Mouse (Mus musculus) MEL (cell line): ENCODE data around the gene Pitpnc1. TPM values are rescaled to one million over a fixed set of nuclear protein-coding genes. Genes with fewer than 3 reads are reported as not detected.

Experiments used
- DNase-seq: peaks from one replicate; pipeline ENCODE4 v3.0.0; 2011; ENCODE audit warnings: low read depth, low spot score
- H3K27ac ChIP-seq: 2 replicates; pipeline ENCODE4 v1.5.1; 2012; ENCODE audit warnings: low read depth, mild to moderate bottlenecking, control low read depth, low read length, moderate library complexity; ENCODE audit not compliant: control insufficient read depth
- H3K27me3 ChIP-seq, 2 experiments: fragments of 150-350 bp in 1 of 2; sonication (generic) in 1 of 2; 2 replicates each; pipeline ENCODE4 v1.6.1; 2012; ENCODE audit warnings: low read length in 2 of 2, mild to moderate bottlenecking in 2 of 2, improper control_type of control experiment in 1 of 2, moderate library complexity in 1 of 2; ENCODE audit not compliant: insufficient read depth in 2 of 2, control insufficient read depth in 1 of 2
- H3K36me3 ChIP-seq, 2 experiments: 2 replicates each; pipeline ENCODE4 v1.6.1; 2012 to 2014; ENCODE audit warnings: low read length in 2 of 2, improper control_type of control experiment in 1 of 2, inconsistent platforms in 1 of 2, mild to moderate bottlenecking in 1 of 2; ENCODE audit not compliant: insufficient read depth in 2 of 2, control insufficient read depth in 1 of 2
- H3K4me1 ChIP-seq, 2 experiments: fragments of 150-350 bp in 1 of 2; sonication (generic) in 1 of 2; 2 replicates each; pipeline ENCODE4 v1.6.1; 2012; ENCODE audit warnings: low read length in 2 of 2, improper control_type of control experiment in 1 of 2, mild to moderate bottlenecking in 1 of 2; ENCODE audit not compliant: insufficient read depth in 2 of 2, control insufficient read depth in 1 of 2
- H3K4me3 ChIP-seq, 2 experiments: fragments of 150-350 bp in 1 of 2; sonication (generic) in 1 of 2; 2 replicates each; pipeline ENCODE4 v1.5.1; 2012; ENCODE audit warnings: low read depth in 2 of 2, low read length in 2 of 2, mild to moderate bottlenecking in 2 of 2, moderate library complexity in 2 of 2, control low read depth in 1 of 2, improper control_type of control experiment in 1 of 2; ENCODE audit not compliant: control insufficient read depth in 1 of 2, insufficient read depth in 1 of 2
- H3K79me2 ChIP-seq: 2 replicates; pipeline ENCODE4 v1.6.1; 2012; ENCODE audit warnings: mild to moderate bottlenecking, low read length, moderate library complexity; ENCODE audit not compliant: control insufficient read depth, poor library complexity, insufficient read depth
- H3K9ac ChIP-seq: 2 replicates; pipeline ENCODE4 v1.6.1; 2012; ENCODE audit warnings: low read depth, mild to moderate bottlenecking, control low read depth, low read length, moderate library complexity; ENCODE audit not compliant: control insufficient read depth, poor library complexity, severe bottlenecking
- H3K9me3 ChIP-seq: fragments of 150-350 bp; sonication (generic); replicated peaks from 2 replicates; pipeline ENCODE4 v1.6.1; 2012; ENCODE audit warnings: mild to moderate bottlenecking, low read length, improper control_type of control experiment, moderate library complexity; ENCODE audit not compliant: insufficient read depth
- BHLHE40 ChIP-seq: IDR thresholded peaks from 2 replicates; pipeline ENCODE4 v1.6.1; 2012; ENCODE audit warnings: low read depth, mild to moderate bottlenecking, inconsistent platforms, low read length, improper control_type of control experiment, borderline replicate concordance
- CHD2 ChIP-seq: IDR thresholded peaks from 2 replicates; pipeline ENCODE4 v1.6.1; 2011; ENCODE audit warnings: low read length, improper control_type of control experiment
- CTCF ChIP-seq, 3 experiments: IDR thresholded peaks in 2 of 3; conservative IDR thresholded peaks in 1 of 3; 2 replicates each; pipeline ENCODE4 v1.5.1; 2011 to 2012; ENCODE audit warnings: low read length in 3 of 3, low read depth in 2 of 3, mild to moderate bottlenecking in 2 of 3, improper control_type of control experiment in 1 of 3, inconsistent platforms in 1 of 3, mixed read lengths in 1 of 3, moderate library complexity in 1 of 3; ENCODE audit not compliant: control insufficient read depth in 1 of 3, insufficient read depth in 1 of 3, poor library complexity in 1 of 3, severe bottlenecking in 1 of 3
- E2F4 ChIP-seq: IDR thresholded peaks from 2 replicates; pipeline ENCODE4 v1.6.1; 2011; ENCODE audit warnings: low read depth, low read length, improper control_type of control experiment, borderline replicate concordance
- MAFK ChIP-seq: IDR thresholded peaks from 2 replicates; pipeline ENCODE4 v1.6.1; 2011; ENCODE audit warnings: low read depth, mild to moderate bottlenecking, low read length, improper control_type of control experiment, borderline replicate concordance
- MEF2A ChIP-seq: IDR thresholded peaks from 2 replicates; pipeline ENCODE4 v1.6.1; 2014; ENCODE audit warnings: low read depth, mild to moderate bottlenecking, inconsistent platforms, low read length, improper control_type of control experiment; ENCODE audit not compliant: poor library complexity, insufficient replicate concordance, severe bottlenecking; ENCODE audit errors: extremely low read depth
- RAD21 ChIP-seq: IDR thresholded peaks from 2 replicates; pipeline ENCODE4 v1.6.1; 2011; ENCODE audit warnings: mild to moderate bottlenecking, low read depth, low read length, improper control_type of control experiment
- SIN3A ChIP-seq: IDR thresholded peaks from 2 replicates; pipeline ENCODE4 v1.6.1; 2012; ENCODE audit warnings: low read length, improper control_type of control experiment, inconsistent platforms
- SMC3 ChIP-seq: IDR thresholded peaks from 2 replicates; pipeline ENCODE4 v1.6.1; 2011; ENCODE audit warnings: low read depth, low read length, improper control_type of control experiment
- TBP ChIP-seq: IDR thresholded peaks from 2 replicates; pipeline ENCODE4 v1.8.0; 2011; ENCODE audit warnings: low read depth, low read length, improper control_type of control experiment
- ZC3H11A ChIP-seq: IDR thresholded peaks from 2 replicates; pipeline ENCODE4 v1.6.1; 2012; ENCODE audit warnings: low read depth, mild to moderate bottlenecking, inconsistent platforms, low read length, improper control_type of control experiment
- ZNF384 ChIP-seq: IDR thresholded peaks from 2 replicates; pipeline ENCODE4 v1.6.1; 2012; ENCODE audit warnings: low read depth, mild to moderate bottlenecking, inconsistent platforms, low read length, improper control_type of control experiment
- polyA plus RNA-seq, 2 experiments: library from polyadenylated mRNA; stranded (reverse) in 1 of 2; unstranded in 1 of 2; fragments of >175 nt in 1 of 2; fragments of >200 nt in 1 of 2; gene quantifications; 2 replicates each; pipeline versions ENCODE4 v1.2.1 to v1.2.4; 2012; ENCODE audit warnings: low replicate concordance in 2 of 2, low read depth in 1 of 2; ENCODE audit not compliant: insufficient read length in 2 of 2, insufficient read depth in 1 of 2, missing spikeins in 1 of 2
- total RNA-seq: library from RNA; depleted of rRNA; stranded (reverse); fragments of 300-350 nt; gene quantifications from 2 replicates; pipeline ENCODE4 v1.2.3, GENCODE M21; 2012; rRNA removed

Gene Pitpnc1
- total and polyA plus RNA-seq, 3 experiments = 19.3 to 25.3 TPM; not detected in 1

DNA sequence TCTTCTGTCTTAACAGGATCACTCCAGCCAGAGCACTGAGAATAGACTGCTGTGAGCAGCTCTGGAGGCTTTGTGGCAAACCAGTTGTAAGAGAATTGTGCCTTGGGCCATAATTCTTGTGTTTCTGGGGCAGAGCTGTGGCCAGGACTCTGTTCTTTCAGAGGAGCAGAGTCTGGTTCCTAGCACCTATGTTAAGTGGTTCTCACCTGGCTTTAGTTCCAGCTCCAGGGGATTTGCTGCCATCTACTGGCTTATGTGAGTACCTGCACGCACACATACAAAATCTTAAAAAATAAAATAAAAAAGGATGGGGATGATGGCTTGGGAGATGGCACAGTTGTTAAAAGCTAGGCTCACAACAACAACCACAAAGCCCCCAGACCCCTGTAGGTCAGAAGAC is 311.5 kb downstream of the Pitpnc1 start:
- H3K4me1 ChIP-seq = peaks cover 0 to 6% of the 10 kb centered on the region in 2 experiments; a peak in 1 of 4 replicates
- no peaks in the 10 kb centered on the region for H3K9me3 ChIP-seq
- no peaks in the 10 kb centered on the region for H3K27me3 ChIP-seq
- peak; percentile 81 for DNase-seq
- TF ChIP-seq BHLHE40 (no peak), CHD2 (no peak), RAD21 (peak; percentile 83), ZNF384 (peak; percentile 49), MAFK (no peak), SMC3 (peak; percentile 60), CTCF (IDR thresholded peaks at IDR 0.05 in 2 of 3, conservative IDR thresholded peaks at IDR 0.05 in 1 of 3; ENCODE audit: control insufficient read depth in 1 of 3, insufficient read depth in 1 of 3, low read depth in 2 of 3, low read length in 3 of 3, poor library complexity in 1 of 3, severe bottlenecking in 1 of 3) (peak; percentile 76 to 91 (median 81)), SIN3A (0 out of 2 replicates have a peak, but pooled peaks have one; percentile 25), TBP (0 out of 2 replicates have a peak, but pooled peaks have one; percentile 12), MEF2A (no peak), ZC3H11A (peak; percentile 45), E2F4 (no peak)
- H3K36me3 ChIP-seq = no peaks in the 10 kb centered on the region; a peak in 1 of 4 replicates
- no peak overlapping the region for H3K27ac ChIP-seq
- no peak overlapping the region for H3K9ac ChIP-seq
- no peak overlapping the region for H3K4me3 ChIP-seq
- H3K79me2 ChIP-seq = no peaks in the 10 kb centered on the region

Other genes starting within 250 kb of the Pitpnc1 start
- gene Psmd12, start 8.8 kb upstream of the Pitpnc1 start, total RNA-seq = 149 and 173 TPM in 2 replicates
- gene Psmd12, start 8.8 kb upstream of the Pitpnc1 start, polyA plus RNA-seq = 100 to 1,000 TPM; 139 to 437 TPM
- gene Helz, start 77.2 kb upstream of the Pitpnc1 start, total RNA-seq = 15.1 and 16.0 TPM in 2 replicates
- gene Helz, start 77.2 kb upstream of the Pitpnc1 start, polyA plus RNA-seq = 10 to 100 TPM; 39.9 to 41.0 TPM
- gene Cacng1, start 245.8 kb upstream of the Pitpnc1 start, total RNA-seq = not detected in 2 replicates
- not detected for gene Cacng1, start 245.8 kb upstream of the Pitpnc1 start, polyA plus RNA-seq